Mouse (Mus musculus): ENCODE measurements around the gene Zmynd12. TPM values are rescaled to one million over a fixed set of nuclear protein-coding genes. Genes with fewer than 3 reads are reported as not detected.

Gene Zmynd12
- total RNA-seq (2021): not detected

- intact Hi-C loops (cut with DNase I): loop anchor here (5.0 kb wide), 1 partner anchor 185 kb away; no protein-coding TSS in a partner anchor
- peak; percentile 91 to 93 for DNase-seq
These were observed at the start of gene Zmynd12, which contains the start of gene Ppcs for GRCm38 (mm10) chr4:119422294-119422964. Zmynd12 (plus strand) TSS chr4:119422814. Ppcs (minus strand) TSS chr4:119422420.

DNA sequence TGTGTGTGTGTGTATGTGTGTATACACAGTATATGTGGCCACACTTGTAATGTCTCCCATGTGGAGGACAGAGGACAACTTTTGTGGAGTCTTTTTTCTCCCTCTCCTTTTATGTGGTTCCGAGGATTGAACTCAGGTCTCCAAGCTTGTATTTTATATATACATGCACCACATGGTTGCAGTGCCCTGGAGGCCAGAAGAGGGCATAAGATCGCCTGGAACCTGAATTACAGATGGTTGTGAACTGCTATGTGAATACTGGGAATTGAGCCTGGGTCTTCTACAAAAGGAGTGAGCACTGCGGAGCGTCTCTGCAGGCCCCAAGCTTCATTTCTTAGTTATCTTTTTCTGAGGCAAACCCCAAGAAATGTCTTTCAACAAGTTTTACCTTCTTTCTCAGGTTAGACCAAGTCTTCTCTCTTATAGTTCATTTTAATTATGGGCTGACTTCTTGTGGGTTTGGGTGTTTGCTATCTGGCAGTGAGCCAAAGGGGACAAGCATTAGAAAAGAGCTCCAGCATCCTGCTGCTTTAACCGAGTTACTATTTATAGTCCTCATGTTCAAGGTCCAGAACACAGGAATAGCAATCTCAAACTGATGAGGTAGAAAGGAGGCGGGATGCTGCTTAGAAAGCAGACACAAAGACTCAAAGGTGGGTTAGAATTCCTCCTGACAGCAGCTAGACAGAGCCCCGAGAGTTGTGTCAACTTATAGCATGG lies 41.0 kb upstream of the Zmynd12 start:
- intact Hi-C loops (cut with DNase I): no loop called here
- DNase-seq: no peak

DNA sequence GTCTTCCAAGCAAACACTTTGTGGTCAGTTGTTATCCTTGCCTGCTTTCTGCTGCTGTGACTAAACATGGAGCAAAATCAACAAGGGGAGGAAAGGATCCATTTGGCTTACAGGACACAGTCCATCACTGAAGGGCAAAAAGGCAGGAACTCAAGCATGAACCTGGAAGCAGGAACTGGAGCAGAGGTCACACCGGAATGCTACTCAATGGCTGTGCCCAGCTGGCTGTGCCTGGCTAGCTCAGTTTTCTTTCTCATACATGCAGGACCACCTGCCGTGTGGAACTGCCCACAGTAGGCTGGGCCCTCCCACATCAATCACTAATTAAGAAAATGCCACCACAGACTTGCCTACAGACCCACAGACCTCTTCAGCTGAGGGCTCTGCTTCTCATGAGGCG lies 33.4 kb upstream of the Zmynd12 start:
- intact Hi-C loops (cut with DNase I): no loop called here
- no peak for DNase-seq

DNA sequence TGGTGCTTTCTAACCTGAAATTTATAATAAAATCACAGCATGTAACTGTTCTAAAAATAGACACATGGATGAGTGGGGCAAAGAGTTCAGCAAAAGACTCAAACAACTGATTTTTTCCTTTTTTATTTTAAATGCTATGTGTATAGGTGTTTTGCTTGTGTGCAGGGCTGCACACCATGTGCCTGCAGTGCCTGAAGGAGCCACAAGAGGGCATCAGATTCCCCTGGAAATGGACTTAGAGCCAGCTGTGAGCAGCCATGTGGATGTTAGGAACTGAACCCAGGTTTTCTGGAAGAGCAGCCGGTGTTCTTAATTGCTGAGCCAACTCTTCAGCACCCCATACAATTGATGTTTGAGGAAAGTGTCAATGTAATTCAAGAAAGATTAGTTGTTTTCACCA lies 32.2 kb upstream of the Zmynd12 start:
- intact Hi-C loops (cut with DNase I): no loop called here
- DNase-seq: peak in 1 of 2 experiments; percentile 13

GRCm38 (mm10) chr4:119398751-119399150 lies 23.9 kb upstream of the Zmynd12 start:
- DNase-seq: no peak
- intact Hi-C loops (cut with DNase I): no loop called here

DNA sequence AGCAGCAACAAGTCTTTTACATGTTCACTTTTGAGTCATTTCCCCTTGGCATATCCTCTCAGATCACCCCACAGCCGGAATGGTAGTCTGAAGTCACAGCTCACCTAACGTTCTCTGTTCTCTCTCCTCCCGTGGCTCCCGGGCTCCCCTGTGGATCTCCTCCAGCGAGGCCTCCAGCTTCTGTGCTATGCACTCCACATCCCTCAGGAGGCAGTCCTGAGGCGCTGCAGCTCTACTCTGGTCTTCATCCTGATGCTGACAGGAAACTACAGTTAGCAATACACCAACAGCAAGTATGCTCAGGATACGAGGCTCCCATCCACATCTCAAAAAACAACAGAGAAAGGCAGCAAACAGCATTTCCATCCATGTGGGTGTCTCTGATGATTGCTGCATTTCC lies 21.7 kb upstream of the Zmynd12 start:
- no peak for DNase-seq
- intact Hi-C loops (cut with DNase I): no loop called here

DNA sequence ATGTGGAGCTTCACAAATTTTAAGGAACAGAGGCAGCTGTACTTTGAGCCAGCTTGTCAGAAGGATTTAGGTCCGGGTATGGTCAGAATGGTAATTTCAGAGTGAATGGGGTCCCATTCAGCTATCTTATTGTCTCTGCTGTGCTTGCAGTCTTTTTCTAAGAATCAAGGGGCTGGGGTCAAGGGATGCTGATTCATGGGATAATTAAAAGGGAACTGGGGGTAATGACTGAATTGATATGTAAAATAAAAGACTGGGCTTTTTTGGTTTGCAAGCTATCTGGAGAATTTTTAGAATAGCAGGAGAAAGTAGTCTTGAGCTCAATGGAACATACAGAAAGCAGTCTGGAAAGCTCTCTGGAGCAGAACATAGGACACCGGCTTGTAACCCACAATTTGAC lies 19.2 kb upstream of the Zmynd12 start:
- no peak for DNase-seq
- intact Hi-C loops (cut with DNase I): no loop called here

GRCm38 (mm10) chr4:119411877-119412650 lies 10.6 kb upstream of the Zmynd12 start:
- DNase-seq: no peak

DNA sequence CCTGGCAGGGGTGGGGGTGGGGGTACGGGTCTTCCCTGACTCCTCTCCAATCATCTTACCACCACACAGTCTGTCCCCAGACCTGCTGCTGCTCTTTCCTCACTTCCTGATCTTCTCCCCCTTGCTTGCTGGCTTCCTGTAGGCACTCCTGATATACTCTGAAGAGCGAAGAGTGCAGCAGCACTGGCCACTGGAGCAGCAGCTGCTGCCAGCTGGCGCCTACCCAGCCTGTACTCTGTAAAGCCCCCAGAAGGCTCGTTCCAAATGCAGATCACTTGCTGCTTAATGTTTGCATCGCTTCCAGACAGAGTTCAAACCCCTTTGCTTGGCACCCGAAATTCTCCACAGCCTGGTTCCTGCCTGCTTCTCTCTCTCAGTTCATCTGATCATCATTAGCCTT lies 9.8 kb upstream of the Zmynd12 start:
- peak; percentile 33 to 44 for DNase-seq
- intact Hi-C loops (cut with DNase I): no loop called here

More at GRCm38 (mm10) chr4:119411877-119412650, 10.6 kb upstream of the Zmynd12 start:
- intact Hi-C loops (cut with DNase I): no loop called here

DNA sequence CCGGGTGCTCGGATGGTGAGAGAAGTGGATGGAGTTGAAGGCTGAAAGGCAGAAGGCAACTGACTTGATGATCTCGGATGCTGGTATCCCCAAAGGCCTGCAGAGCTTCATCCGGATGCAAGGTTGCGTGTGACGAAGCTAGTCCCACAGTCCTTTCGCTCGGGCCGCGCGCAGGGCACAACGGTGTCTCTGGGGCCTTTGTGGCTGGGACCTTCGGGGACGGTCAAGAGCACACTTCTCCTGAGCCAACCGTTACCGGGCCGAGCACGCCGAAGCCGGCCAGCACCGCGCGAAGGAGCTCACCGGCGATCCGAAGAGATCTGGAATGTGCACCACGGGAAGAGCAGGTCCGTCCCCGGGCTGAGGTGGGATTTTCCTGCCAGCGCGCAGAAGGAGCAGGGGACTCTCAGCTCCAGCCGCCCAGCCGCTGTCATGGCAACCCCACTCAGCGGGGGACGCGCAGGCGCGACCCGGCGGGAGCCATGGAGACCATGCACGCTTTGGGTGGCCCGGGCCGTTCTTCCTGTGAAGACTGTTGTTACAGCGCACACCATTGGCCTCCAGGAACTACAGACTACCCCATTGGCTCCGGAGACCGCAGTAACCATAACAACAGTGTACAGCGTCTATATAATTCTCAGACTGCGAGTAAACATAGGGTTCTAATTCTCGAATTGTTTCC lies 7.4 kb upstream of the Zmynd12 start, which contains the start of gene Ccdc30:
Gene Ccdc30 (minus strand): TSS at position 450 of the 682 bp plus-strand sequence.
- intact Hi-C loops (cut with DNase I): no loop called here
- peak; percentile 92 to 93 for DNase-seq

DNA sequence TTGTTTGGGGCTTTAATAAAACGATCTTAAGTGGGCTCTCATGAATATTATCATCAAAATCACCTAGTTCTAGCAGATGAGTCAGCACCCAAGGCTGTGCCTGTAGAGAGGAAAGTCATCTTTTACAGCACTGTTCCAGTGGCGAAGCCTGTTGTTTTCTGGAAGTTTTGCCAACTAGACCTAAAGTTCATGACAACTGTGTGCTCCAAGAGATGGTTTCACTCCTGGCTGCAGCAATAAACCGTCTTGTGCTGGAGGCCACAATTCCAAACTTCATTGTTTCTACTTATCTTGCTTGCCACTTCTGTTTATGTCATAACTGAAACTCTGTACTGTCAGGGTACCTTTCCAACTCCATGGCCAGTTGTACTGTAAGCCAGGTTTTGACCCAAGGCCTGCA lies 5.3 kb upstream of the Zmynd12 start:
- intact Hi-C loops (cut with DNase I): no loop called here
- DNase-seq: no peak

DNA sequence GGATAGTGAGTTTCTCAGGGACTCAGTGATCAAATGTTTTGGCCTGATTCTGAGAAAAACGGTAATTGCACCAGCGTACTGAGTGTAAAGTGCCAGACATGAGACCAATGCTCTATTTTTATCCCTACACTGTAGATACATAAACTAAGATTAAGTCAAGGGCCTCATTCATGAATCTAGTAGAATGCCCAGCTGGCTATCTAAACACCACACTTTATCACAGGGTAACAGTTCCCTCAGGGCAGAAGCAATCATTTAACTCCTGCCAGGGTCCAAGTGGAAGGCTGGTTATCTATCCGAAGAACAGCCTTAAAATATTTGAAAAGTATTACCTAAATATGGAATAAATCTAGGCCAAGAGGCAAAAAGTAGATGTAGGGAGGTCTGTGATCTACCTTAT lies 4.7 kb upstream of the Zmynd12 start:
- no peak for DNase-seq
- intact Hi-C loops (cut with DNase I): no loop called here

DNA sequence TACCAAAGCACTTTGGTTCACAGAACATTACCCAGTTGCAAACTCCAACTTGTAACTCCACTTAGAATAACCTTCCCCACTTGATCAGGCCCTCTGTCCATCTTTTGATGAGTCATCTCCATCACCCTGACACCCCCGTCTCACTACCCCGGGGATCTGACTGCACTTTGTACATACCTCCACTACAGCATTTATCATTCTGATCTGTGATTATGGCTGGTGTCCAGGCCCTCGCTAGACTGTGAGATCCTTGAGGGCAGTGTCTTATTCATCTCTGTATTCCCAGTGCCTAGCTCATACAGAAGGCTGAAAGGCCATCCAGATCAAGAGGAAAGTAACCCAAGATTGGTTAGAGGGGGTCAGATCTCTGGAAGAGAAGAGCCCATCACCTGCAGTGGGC lies 1.4 kb upstream of the Zmynd12 start:
- DNase-seq: no peak
- intact Hi-C loops (cut with DNase I): loop anchor here (5.0 kb wide), 1 partner anchor 184 kb away; no protein-coding TSS in a partner anchor

DNA sequence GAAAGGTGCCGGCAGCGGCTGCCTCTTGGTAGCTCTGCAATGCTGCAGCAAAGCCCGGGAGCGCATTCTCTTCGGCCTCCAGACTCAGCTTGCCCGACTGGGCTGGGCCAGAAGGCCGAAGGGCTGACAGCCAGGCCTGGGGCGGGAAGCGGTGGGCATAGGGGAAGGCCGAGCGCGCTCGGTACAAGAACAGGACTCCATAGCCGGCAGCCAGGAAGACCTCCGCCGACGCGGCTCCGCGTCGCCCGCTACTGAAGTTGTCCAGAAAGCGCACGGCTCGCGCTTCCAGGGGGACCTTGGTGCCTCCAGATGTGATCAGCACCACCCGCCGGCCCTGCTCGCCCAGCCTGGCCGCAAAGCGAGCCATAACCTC lies 707 bp upstream of the Zmynd12 start:
- DNase-seq: no peak
- intact Hi-C loops (cut with DNase I): loop anchor here (5.0 kb wide), 1 partner anchor 185 kb away; no protein-coding TSS in a partner anchor

GRCm38 (mm10) chr4:119425077-119425476 lies 2.5 kb downstream of the Zmynd12 start:
- no peak for DNase-seq
- intact Hi-C loops (cut with DNase I): loop anchor here (5.0 kb wide), 1 partner anchor 112 kb away; the partner anchor contains the start of genes Foxj3 and Frg2f1

GRCm38 (mm10) chr4:119425601-119426000 lies 3.0 kb downstream of the Zmynd12 start:
- intact Hi-C loops (cut with DNase I): loop anchor here (5.0 kb wide), 1 partner anchor 112 kb away; the partner anchor contains the start of genes Foxj3 and Frg2f1
- DNase-seq: no peak

DNA sequence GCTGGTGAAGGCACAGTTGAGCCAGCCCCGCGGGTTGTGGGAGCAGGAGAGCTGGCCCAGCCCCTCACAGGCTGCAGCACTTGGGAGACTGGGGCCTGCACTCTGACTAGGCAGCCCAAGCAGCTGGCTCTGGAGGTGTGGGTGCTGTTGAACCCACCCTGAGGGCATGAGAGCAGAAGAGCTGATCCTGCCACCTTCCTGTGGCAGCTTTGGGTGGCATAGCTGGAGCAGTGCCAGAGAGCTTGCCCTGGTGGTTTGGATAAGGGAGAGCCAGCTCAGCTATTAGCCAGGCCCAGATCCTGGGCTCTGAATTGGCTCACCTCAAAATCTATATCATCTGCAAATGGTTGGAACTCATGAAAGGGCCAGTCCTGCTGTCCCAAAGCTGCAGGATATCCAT lies 5.1 kb downstream of the Zmynd12 start:
- peak; percentile 21 to 37 for DNase-seq
- intact Hi-C loops (cut with DNase I): loop anchor here (5.0 kb wide), 1 partner anchor 110 kb away; the partner anchor contains the start of genes Foxj3 and Frg2f1

DNA sequence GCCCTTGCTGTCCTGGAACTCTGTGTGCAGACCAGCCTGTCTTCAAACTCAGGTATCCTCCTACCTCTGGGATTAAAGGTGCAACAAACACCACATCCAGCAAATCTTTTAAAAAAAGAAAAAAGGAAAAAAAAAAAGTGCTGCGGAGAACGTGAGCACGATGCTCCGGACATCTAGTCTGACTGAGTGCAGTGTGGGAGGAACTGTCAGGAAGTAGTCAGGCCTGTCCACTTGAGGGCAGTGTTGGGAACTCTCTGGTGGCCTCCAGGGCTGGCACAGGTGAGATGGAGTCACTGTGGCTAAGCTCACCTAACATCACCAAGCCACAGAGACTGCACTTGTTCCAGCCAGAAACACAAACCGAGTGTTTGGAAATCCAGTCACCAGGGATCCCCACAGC lies 8.1 kb downstream of the Zmynd12 start:
- DNase-seq: peak; percentile 57 to 69
- intact Hi-C loops (cut with DNase I): loop anchor here (2.0 kb wide), 1 partner anchor 200 kb away; no protein-coding TSS in a partner anchor

DNA sequence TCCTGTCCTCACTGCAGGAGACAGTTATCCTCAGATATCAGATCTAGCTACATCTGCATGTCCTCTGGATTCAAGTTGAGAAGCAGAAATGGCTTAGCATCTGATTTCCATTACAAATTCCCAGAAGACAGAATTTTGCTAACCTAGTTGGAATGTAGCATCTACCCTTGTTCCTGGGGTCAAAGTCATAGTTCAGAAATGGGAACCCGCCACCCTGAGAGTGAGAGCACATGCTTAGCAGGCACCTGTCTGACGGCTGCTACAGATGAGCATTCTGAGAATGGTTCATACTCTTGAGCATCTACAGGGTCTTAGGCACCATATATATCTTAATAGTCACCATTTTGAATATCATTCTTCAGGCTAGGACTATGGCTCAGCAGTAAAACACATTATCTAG lies 15.3 kb downstream of the Zmynd12 start:
- DNase-seq: no peak
- intact Hi-C loops (cut with DNase I): no loop called here

- no peak for DNase-seq
- intact Hi-C loops (cut with DNase I): no loop called here
These were observed 19.2 kb downstream of the Zmynd12 start for GRCm38 (mm10) chr4:119441836-119442235.
